Mouse (Mus musculus): ENCODE measurements at regions not wholly inside any gene's neighbourhood (a gene's known extent, or its start where the extent isn't known, plus 50 kb on each side); places are given as distances from the start of the nearest gene placed in this dataset.
"Not testable (repeated sequence)": the region's sequence is repeated elsewhere in the genome, so short reads cannot be mapped to it uniquely, and the experiment has no call there.

GRCm38 (mm10) chr8:55347851-55348250, 393.2 kb downstream of the Gpm6a start:
- not testable (repeated sequence) for DNase-seq (ENCODE audit: low read depth, low spot score)

GRCm38 (mm10) chr8:55359851-55360250, 405.2 kb downstream of the Gpm6a start:
- DNase-seq (ENCODE audit: low read depth, low spot score): not testable (repeated sequence)

GRCm38 (mm10) chr8:55367431-55367830, 412.8 kb downstream of the Gpm6a start:
- not testable (repeated sequence) for DNase-seq (ENCODE audit: low read depth, low spot score)

- no peak for DNase-seq (ENCODE audit: low read depth, low spot score)
Observed at GRCm38 (mm10) chr8:55397046-55397445, 442.4 kb downstream of the Gpm6a start.

GRCm38 (mm10) chr8:55398331-55398730, 443.7 kb downstream of the Gpm6a start:
- peak; percentile 48 for DNase-seq (ENCODE audit: low read depth, low spot score)

GRCm38 (mm10) chr8:55400412-55400811, 445.8 kb downstream of the Gpm6a start:
- no peak for DNase-seq (ENCODE audit: low read depth, low spot score)

GRCm38 (mm10) chr8:55406903-55407302, 452.3 kb downstream of the Gpm6a start:
- not testable (repeated sequence) for DNase-seq (ENCODE audit: low read depth, low spot score)
